14 mouse cellular contexts compared by ENCODE assay signal in the genomic region with DNA sequence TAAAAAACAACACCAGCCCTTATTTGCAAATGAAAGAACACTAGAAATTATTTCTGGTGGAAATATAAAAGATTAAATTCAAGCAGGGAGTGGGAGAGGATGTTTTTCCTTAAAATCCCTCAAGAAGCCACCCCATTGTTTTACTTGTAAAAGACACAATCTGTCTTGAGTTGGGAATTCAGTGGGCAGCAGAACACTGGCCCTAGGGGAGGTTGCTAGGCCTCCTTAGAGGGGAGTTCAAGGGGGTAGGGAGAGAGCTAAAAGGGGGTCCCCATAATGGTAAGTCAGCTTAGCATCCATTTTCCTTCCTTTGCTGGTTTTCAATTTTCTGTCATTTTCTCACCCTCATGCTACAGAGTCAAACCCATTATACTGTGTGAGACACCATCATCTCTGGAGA. TPM values are rescaled to one million over a fixed set of nuclear protein-coding genes. Genes with fewer than 3 reads are reported as not detected.
A peak's percentile ranks its signal among the peaks of the same experiment; 100 is the strongest.
DNase-seq lines count a peak whose midpoint lies in the region; ATAC-seq lines count a peak whose summit lies in the region.
"Had no signal": no experiment of that assay in that cellular context is flagged by ENCODE, and none has a peak within 500 bp of the region (broad histone marks: within the 10 kb centered on the region; RNA-seq: fewer than 3 reads in every experiment).

No protein-coding gene starts in this region.

- H3K9me3 ChIP-seq in forebrain, embryonic 12.5 days: 0 out of 2 replicates have a peak, but pooled peaks cover 3% of the 10 kb centered on the region
- H3K9me3 ChIP-seq in hindbrain, embryonic 10.5 days: peaks cover 7% of the 10 kb centered on the region; the same call in 1 of the 2 replicates
- H3K9me3 ChIP-seq in limb, embryonic 13.5 days: peaks cover 10% of the 10 kb centered on the region; the same call in 1 of the 2 replicates
- no peaks in the 10 kb centered on the region; the same call in 1 of the 2 replicates for H3K9me3 ChIP-seq in neural tube, embryonic 13.5 days
- H3K9me3 ChIP-seq: liver, embryonic 12.5 days had no signal

- ATAC-seq in forebrain, embryonic 12.5 days (ENCODE audit: low FRiP score): no peak
- no peak for ATAC-seq in limb, embryonic 13.5 days (ENCODE audit: low FRiP score, low read depth)
- ATAC-seq in neural tube, embryonic 13.5 days (ENCODE audit: low read depth): no peak
- ATAC-seq in inflammation-experienced regulatory T-cells, adult 6 months: no peak
- ATAC-seq: activated CD4-positive, CD25-positive, alpha-beta regulatory T cell, adult 4 months; liver, embryonic 12.5 days had no signal

- H3K36me3 ChIP-seq in forebrain, embryonic 12.5 days (replicated peaks): no peaks in the 10 kb centered on the region
- H3K36me3 ChIP-seq in hindbrain, embryonic 10.5 days: no peaks in the 10 kb centered on the region
- no peaks in the 10 kb centered on the region for H3K36me3 ChIP-seq in limb, embryonic 13.5 days
- H3K36me3 ChIP-seq in neural tube, embryonic 13.5 days: no peaks in the 10 kb centered on the region
- H3K36me3 ChIP-seq: heart, embryonic 13.5 days; liver, embryonic 12.5 days had no signal

- H3K9ac ChIP-seq in forebrain, embryonic 12.5 days: no peak overlapping the region
- no peak overlapping the region for H3K9ac ChIP-seq in limb, embryonic 13.5 days
- H3K9ac ChIP-seq in neural tube, embryonic 13.5 days: no peak overlapping the region
- H3K9ac ChIP-seq: heart, embryonic 13.5 days; liver, embryonic 12.5 days had no signal

- no peaks in the 10 kb centered on the region for H3K27me3 ChIP-seq in forebrain, embryonic 12.5 days
- no peaks in the 10 kb centered on the region for H3K27me3 ChIP-seq in hindbrain, embryonic 10.5 days (ENCODE audit: insufficient read depth, poor library complexity, severe bottlenecking)
- H3K27me3 ChIP-seq in limb, embryonic 13.5 days: no peaks in the 10 kb centered on the region
- H3K27me3 ChIP-seq in neural tube, embryonic 13.5 days: no peaks in the 10 kb centered on the region
- H3K27me3 ChIP-seq: heart, embryonic 13.5 days; liver, embryonic 12.5 days had no signal

- H3K27ac ChIP-seq in forebrain, embryonic 12.5 days: peak overlapping the region; percentile 57
- peak overlapping the region; percentile 79 for H3K27ac ChIP-seq in hindbrain, embryonic 10.5 days
- peak overlapping the region; percentile 28; the same call in 1 of the 2 replicates for H3K27ac ChIP-seq in limb, embryonic 13.5 days
- peak overlapping the region; percentile 77 for H3K27ac ChIP-seq in neural tube, embryonic 13.5 days (replicated peaks)
- H3K27ac ChIP-seq: heart, embryonic 13.5 days; liver, embryonic 12.5 days had no signal

- no peak for DNase-seq in hindbrain, embryonic 10.5 days (ENCODE audit: low spot score)
- no peak for DNase-seq in embryo, embryonic 10 days (ENCODE audit: low spot score)
- no peak for DNase-seq in thymus, postnatal 25 days
- DNase-seq: cerebellum, adult 11 months; gastrocnemius, postnatal 25 days; kidney, adult 9 months; spleen, adult 18-20 months had no signal

- H3K4me2 ChIP-seq in forebrain, embryonic 12.5 days: no peak overlapping the region
- no peak overlapping the region for H3K4me2 ChIP-seq in limb, embryonic 13.5 days (replicated peaks)
- no peak overlapping the region for H3K4me2 ChIP-seq in neural tube, embryonic 13.5 days
- H3K4me2 ChIP-seq: heart, embryonic 13.5 days; liver, embryonic 12.5 days had no signal

- peaks cover 20% of the 10 kb centered on the region for H3K4me1 ChIP-seq in forebrain, embryonic 12.5 days
- peaks cover 21% of the 10 kb centered on the region for H3K4me1 ChIP-seq in hindbrain, embryonic 10.5 days (replicated peaks)
- H3K4me1 ChIP-seq in limb, embryonic 13.5 days: peaks cover 30% of the 10 kb centered on the region
- peaks cover 21% of the 10 kb centered on the region for H3K4me1 ChIP-seq in neural tube, embryonic 13.5 days (replicated peaks)
- H3K4me1 ChIP-seq: heart, embryonic 13.5 days; liver, embryonic 12.5 days had no signal

- no peak overlapping the region for H3K4me3 ChIP-seq in forebrain, embryonic 12.5 days (replicated peaks)
- no peak overlapping the region for H3K4me3 ChIP-seq in hindbrain, embryonic 10.5 days
- H3K4me3 ChIP-seq in limb, embryonic 13.5 days: no peak overlapping the region
- no peak overlapping the region for H3K4me3 ChIP-seq in neural tube, embryonic 13.5 days
- H3K4me3 ChIP-seq: heart, embryonic 13.5 days; liver, embryonic 12.5 days had no signal

RNA-seq across cellular contexts. Expression of a gene that starts 46.4 kb away (rescaled TPM):
- 0.19 and 0.32 TPM in 2 replicates for polyA plus RNA-seq in forebrain, embryonic 12.5 days (2016; fragmentation: Nextera tagmentation; extraction: Ambion mirVana)
- polyA plus RNA-seq in hindbrain, embryonic 10.5 days (2016; fragmentation: Nextera tagmentation; extraction: Ambion mirVana): 0.24 and 0.50 TPM in 2 replicates
- polyA plus RNA-seq in limb, embryonic 13.5 days (2015; fragmentation: Nextera tagmentation; extraction: Ambion mirVana): 0.45 and 0.64 TPM in 2 replicates
- 0.65 and 0.81 TPM in 2 replicates for polyA plus RNA-seq in neural tube, embryonic 13.5 days (2015; fragmentation: Nextera tagmentation; extraction: Ambion mirVana)
- under 1 TPM in 1 of 3 experiments, not detected in 2; 0.34 TPM for polyA plus RNA-seq in inflammation-experienced regulatory T-cells, adult 6 months (2017; shearing (Covaris generic))
- polyA plus RNA-seq: activated CD4-positive, CD25-positive, alpha-beta regulatory T cell, adult 4 months; heart, embryonic 13.5 days; liver, embryonic 12.5 days had no signal

Comparison
In these comparisons a context has a peak if more than half of its experiments do, and no peak if none do; other contexts are left out.
1. H3K27ac ChIP-seq: peak in every context shown above with its lines; median percentile 79 in hindbrain, embryonic 10.5 days; 77 in neural tube, embryonic 13.5 days; 57 in forebrain, embryonic 12.5 days; 28 in limb, embryonic 13.5 days.